Mouse (Mus musculus) embryonic fibroblast, embryonic 13.5 days (primary cell): ENCODE measurements around the gene Ppwd1.

Experiments
- CTCF ChIP-seq: IDR thresholded peaks from 2 replicates; pipeline ENCODE4 v1.5.1; 2011; ENCODE audit warnings: mild to moderate bottlenecking, control low read depth, low read length, moderate library complexity, borderline replicate concordance; ENCODE audit not compliant: insufficient read depth
- POLR2A ChIP-seq: IDR thresholded peaks from 2 replicates; pipeline ENCODE4 v1.6.1; 2011; ENCODE audit warnings: low read depth, mild to moderate bottlenecking, control low read depth, low read length, moderate library complexity

GRCm38 (mm10) chr13:104229181-104229580, 538 bp upstream of the Ppwd1 start:
- TF ChIP-seq CTCF (no peak), POLR2A (no peak)
